Mouse (Mus musculus): ENCODE measurements around the gene Whrn.

DNA sequence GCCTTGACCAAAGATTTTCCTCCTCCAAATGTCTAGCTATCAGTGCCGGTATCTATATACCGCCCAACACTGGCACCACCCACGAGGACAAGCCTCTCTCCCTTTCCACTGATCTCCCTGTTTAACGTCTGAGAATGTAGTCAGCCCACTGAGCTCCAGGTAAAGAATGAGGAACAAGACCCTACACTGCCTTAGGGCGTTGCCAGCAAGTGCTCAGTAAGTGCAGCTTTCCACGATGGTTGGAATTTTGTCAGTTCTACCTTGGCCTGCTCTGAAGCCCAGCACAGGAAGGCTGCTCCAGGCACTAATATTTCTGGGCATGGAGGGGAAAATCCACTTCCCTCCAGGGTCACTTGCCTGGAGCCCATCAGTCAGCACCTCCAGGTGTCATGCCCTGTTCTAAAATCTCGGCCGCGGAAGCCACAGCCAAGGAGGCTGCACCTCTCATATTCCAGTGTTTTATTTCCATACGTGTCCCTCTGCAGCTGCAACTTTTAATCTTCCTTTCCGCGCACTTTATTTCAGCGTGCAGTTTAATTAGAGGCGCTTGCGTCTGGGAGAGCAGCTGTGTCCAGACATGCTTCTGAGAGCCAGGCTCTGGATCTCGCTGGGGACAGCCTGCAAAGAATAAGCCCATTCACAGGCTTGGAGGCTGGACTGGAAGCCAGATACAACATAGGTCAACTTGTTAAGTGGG is 58.5 kb downstream of the Whrn start:
- TF ChIP-seq POLR2A (IDR thresholded peaks at IDR 0.05; ENCODE audit: control insufficient read depth, low read depth, low read length) (no peak), CTCF (IDR thresholded peaks at IDR 0.05; ENCODE audit: control insufficient read depth, insufficient read depth, insufficient replicate concordance, low read depth, low read length) (no peak)
